Mouse (Mus musculus) erythroblast, embryonic 14.5 days (primary cell): Measurements from ENCODE around the gene Aph1a.

Experiments
- GATA1 ChIP-seq: IDR thresholded peaks from 2 replicates; pipeline ENCODE4 v1.6.1; 2012; ENCODE audit warnings: low read length, inconsistent platforms, mixed read lengths
- TAL1 ChIP-seq: IDR thresholded peaks from 3 replicates; pipeline ENCODE4 v1.6.1; 2012; ENCODE audit warnings: low read length, inconsistent platforms, mixed read lengths

DNA sequence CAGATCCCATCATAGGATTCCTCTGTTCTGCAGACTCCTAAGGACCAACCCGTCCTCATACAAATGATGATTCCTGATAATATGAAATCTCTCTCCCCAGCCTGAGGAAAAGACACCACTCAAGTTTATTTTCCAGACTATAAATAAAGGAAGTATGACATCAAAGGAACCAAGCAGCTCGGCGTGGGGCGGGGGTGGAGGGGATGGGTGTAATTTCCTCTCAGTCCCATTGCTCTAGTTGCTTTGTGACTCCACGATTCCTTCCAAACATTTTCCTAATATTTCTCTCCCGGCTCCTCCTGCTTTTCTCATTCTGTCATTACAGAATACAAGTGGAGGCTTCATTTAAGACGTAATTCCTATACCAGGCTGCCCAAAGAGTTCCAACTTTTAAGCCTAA is 643 bp upstream of the Aph1a start:
- TF ChIP-seq GATA1 (no peak), TAL1 (no peak)
